Mouse (Mus musculus): ENCODE results near the gene Ocln.

DNA sequence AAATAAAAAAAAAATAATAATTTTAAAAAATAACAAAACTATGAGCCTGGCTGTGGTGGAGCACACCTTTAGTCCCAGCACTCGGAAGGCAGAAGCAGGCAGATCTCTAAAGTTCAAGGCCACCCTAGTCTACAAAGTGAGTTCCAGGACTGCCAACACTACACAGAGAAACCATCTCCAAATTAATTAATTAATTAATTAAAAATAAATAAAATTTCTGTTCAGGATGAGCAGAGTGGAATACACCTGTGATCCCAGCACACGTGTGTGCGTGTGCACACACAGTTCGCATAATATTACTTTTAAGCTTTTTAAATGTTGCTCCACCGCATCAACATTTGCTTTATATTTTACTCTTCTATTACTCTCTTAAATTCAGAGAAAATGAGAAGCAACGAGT is 60.9 kb downstream of the Ocln start:
- TF ChIP-seq POLR2A (IDR thresholded peaks at IDR 0.05; ENCODE audit: borderline replicate concordance, low read depth, low read length) (no peak), CTCF (IDR thresholded peaks at IDR 0.05; ENCODE audit: low read depth, low read length) (no peak)

Measured in bone marrow macrophage, adult 2 months (primary cell).